Mouse (Mus musculus) gastrocnemius, adult 2 months (tissue): ENCODE results near the gene Patz1. TPM values are rescaled to one million over a fixed set of nuclear protein-coding genes. Genes with fewer than 3 reads are reported as not detected.

Source experiments
- DNase-seq: peaks from one replicate; pipeline ENCODE4 v3.0.0; 2022
- H3K27ac ChIP-seq: fragments of 200-600 bp; 2 replicates; pipeline ENCODE4 v1.8.1; 2022; ENCODE audit warnings: mild to moderate bottlenecking
- H3K4me3 ChIP-seq: fragments of 200-600 bp; 2 replicates; pipeline ENCODE4 v1.8.1; 2022; ENCODE audit warnings: mild to moderate bottlenecking, moderate library complexity
- CTCF ChIP-seq: fragments of 200-600 bp; IDR thresholded peaks from 2 replicates; pipeline ENCODE4 v1.8.1; 2022; ENCODE audit warnings: antibody characterized with exemption, mild to moderate bottlenecking, moderate library complexity
- intact Hi-C: fragments of 180-260 bp; cut with DNase I; formaldehyde crosslinking; loops from one replicate; pipeline ENCODE4 v1.15.1; 2025
- total RNA-seq, 2 experiments: library from RNA; stranded (reverse); gene quantifications; 2 replicates each; pipeline ENCODE4 v1.2.3; 2021

Gene Patz1
- total RNA-seq, 2 experiments from 2014 or later = 11.9 to 17.2 TPM

- no peak for TF ChIP-seq CTCF
- no peak overlapping the region for H3K4me3 ChIP-seq
- peak; percentile 4 for DNase-seq
- H3K27ac ChIP-seq = no peak overlapping the region
- intact Hi-C loops = no loop called here
These were observed 63.5 kb downstream of the Patz1 start for GRCm38 (mm10) chr11:3352131-3352530.

GRCm38 (mm10) chr11:3352990-3353585, 64.4 kb downstream of the Patz1 start:
- Histone ChIP-seq H3K27ac (no peak overlapping the region), H3K4me3 (no peak overlapping the region)
- intact Hi-C loops = no loop called here
- no peak for DNase-seq
- peak; percentile 42 for TF ChIP-seq CTCF

Other genes starting within 250 kb of the Patz1 start
- 10 to 100 TPM; 15.3 to 15.6 TPM for gene Sfi1, start 95.4 kb upstream of the Patz1 start, total RNA-seq
- 10 to 100 TPM; 29.9 to 34.5 TPM for gene Eif4enif1, start 86.5 kb upstream of the Patz1 start, total RNA-seq
- gene Drg1, start 22.5 kb upstream of the Patz1 start, total RNA-seq = 10 to 100 TPM; 44.1 to 45.0 TPM
- gene Pik3ip1, start 41.5 kb downstream of the Patz1 start, total RNA-seq = 10 to 100 TPM; 17.7 to 21.7 TPM
- 10 to 100 TPM; 10.0 to 11.5 TPM for gene Limk2, start 120.3 kb downstream of the Patz1 start, total RNA-seq
- gene Rnf185, start 163.5 kb downstream of the Patz1 start, total RNA-seq = 10 to 100 TPM; 18.9 to 19.4 TPM
- gene Pla2g3, start 199.4 kb downstream of the Patz1 start, total RNA-seq = not detected
- 1 to 10 TPM; 2.3 to 5.7 TPM for gene Inpp5j, start 215.9 kb downstream of the Patz1 start, total RNA-seq
- gene Selenom, start 225.8 kb downstream of the Patz1 start, total RNA-seq = 10 to 100 TPM; 11.6 to 17.5 TPM